Mouse (Mus musculus): ENCODE results near the gene Srpk2.
A peak's percentile ranks its signal among the peaks of the same experiment; 100 is the strongest.
"Not testable (repeated sequence)": the region's sequence is repeated elsewhere in the genome, so short reads cannot be mapped to it uniquely, and the experiment has no call there.

The Srpk2 gene

DNA sequence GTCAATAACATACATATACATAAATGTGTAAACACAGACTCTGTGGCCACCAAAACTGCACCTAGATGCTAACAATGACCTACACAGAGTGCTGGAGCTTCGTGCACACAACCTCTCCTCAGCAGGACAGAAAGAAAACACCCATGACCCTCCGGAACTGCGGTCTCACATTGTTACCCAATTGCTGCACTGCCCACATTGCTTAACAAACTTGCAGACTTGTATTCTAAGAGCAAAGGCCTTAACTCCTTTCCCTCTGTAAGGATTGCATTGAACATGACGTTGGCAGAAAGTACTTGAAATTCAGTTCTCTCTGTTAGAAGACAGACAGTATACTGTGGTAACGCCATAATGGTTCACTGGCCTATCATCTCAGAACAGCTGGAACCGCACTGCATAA is 118.0 kb downstream of the Srpk2 start:
- DNase-seq (ENCODE audit: low read depth): no peak

DNA sequence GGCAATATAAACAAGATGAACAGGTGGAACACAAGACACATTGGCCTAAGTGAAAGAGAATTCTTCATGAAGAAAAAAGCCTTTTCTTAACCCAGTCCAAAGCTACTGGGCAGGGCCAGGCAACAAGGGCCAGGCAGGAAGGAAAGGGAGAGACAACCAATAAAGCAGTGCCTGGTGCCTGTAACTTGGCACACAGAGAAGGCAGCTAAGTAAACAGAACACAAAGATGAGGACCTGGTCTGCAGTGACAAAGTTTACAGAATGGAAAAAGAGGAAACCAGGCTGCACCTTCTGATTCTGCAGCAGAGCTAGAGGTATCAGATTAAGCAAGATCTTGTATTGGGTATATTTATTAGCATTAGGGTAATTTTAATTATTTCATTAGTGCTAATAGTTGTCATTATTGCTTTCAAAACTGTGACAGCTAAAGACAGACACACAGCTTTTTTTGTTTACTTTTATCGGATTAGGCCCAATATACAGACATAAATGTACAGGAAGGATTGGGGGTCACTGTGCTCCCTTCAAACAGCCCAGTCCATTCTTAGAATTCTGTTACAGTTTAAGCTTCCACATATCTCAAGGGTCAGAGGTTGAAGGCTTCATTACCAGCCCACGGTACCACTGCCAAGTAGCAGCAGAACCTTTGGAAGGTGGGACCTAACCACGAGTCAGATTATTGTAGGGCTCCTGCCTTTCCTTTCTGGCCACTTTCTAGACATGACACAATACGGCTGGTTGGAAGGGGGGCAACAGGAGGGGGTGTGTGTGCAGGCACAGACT is 121.9 kb downstream of the Srpk2 start:
- peak; percentile 33 for DNase-seq (ENCODE audit: low read depth)

DNA sequence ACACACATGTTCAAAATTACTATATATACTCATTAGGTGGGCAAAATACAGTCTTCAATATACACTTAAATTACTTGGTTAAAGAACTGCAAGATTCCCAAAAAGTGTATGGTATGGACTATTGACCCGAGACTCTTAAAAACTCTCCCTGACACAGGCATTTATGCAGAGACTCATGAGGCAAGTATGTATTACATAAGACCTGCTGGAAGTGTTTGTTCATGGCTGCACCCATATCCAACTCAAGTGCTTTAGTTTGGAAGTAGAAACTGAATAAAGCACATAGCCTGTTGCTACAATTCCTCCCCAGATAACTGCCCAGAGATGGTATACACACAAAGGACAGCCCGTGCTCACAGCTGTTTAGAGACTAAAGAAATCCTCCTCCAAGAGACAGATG is 123.2 kb downstream of the Srpk2 start:
- no peak for DNase-seq (ENCODE audit: low read depth)

DNA sequence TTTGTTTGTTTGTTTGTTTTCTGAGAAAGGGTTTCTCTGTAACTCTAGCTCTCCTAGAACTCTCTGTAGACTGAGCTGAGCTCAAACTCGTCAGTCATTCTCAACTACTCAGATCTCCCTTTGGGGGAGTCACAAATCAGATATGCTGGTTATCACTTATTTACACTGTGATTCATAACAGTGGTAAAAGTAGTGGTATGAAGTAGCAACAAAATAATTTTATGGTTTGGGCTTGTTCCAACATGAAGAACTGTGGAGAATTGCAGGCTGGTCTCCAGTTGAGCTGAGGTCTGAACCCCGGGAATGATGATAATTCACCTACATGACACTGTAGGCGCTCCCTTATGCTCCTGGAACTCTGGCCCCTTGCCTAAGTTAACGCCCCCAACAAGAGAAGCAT is 124.2 kb downstream of the Srpk2 start:
- DNase-seq (ENCODE audit: low read depth): no peak

DNA sequence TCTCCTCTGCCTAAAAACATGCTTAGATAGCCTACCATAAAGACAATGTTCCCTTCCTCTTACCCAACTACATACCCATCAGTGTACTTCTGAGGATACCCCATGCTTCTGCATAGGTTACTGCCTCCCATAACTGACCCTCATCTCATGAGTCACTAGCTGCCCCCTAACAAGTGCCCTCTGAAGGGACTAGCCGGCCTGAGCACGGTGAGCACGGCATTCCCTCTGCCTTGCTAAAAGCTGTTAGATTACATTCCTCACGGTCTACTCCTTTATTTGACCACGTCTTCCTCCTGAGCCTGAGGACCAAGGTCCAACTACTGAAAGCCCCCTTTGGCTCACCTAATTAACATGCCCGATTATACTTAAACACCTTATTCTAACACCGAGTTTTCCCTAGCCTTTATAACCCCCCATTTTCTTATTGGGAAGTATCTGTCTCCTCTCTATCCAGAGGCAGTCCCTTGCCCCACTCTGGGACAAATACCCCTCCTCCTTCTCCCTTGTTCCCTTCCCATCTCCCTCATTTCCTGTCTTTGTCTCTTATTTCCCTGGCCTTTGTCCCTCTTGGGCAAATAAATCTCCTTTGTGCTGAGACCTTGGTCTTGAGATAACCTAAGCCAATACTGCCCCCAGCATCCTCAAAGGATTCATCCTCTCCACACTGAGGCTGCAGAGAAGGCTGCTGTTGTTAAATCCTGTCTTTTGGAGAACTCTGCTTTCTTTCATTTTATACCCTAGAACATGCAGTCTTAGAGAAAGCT is 128.2 kb downstream of the Srpk2 start:
- DNase-seq (ENCODE audit: low read depth): no peak

DNA sequence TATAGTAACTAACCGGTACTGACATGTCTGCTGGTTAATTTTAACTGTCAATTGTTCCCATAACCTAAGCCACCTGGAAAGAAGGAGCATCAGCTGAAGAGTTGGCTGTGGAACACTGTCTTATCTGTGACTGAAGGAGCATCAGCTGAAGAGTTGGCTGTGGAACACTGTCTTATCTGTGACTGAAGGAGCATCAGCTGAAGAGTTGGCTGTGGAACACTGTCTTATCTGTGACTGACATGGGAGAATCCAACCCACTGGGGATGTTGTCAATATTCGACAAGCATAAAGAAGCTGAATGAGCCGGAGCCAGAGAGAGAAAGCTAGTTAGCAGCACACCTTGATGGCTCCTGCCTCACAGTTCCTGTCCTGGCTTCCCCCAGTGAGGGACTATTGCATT is 131.1 kb downstream of the Srpk2 start:
- not testable (repeated sequence) for DNase-seq (ENCODE audit: low read depth)

DNA sequence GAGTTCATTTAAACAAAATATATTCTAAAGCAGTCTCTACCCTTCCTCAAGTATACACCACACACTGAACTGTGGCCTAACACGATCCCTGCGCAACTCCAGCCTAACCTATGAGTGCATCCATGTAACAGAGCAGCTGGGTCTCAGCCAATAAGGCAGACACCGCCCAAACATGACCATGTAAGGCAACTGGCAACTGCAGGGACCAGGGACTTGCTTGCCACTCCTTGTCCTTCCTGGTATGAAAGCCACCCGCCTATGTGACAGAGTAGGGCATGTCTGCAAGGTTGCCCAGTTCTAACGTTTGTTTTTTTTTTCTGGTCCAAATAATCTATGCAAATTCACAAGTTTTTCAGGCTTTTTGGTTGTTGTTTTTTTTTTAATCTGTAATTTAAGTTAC is 132.7 kb downstream of the Srpk2 start:
- peak; percentile 73 for DNase-seq (ENCODE audit: low read depth)

DNA sequence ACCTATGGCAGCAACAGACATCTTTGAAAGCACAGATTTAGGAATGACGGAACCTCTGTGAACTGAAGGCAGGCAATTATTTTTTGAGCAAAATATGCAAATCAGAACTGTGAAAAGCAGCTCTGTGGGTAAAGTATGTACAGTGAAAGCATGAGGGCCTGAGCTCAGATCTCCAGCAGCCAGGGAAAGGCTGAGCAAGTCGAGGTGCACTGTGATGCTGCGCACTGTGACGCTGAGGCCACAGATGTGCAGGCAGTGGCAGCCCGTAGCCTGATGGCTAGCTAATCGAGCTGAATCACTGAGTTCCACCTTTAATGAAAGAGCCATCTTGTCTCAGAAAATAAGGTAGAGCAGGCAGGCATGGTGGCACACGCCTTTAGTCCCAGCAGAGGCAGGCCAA is 148.7 kb downstream of the Srpk2 start:
- DNase-seq (ENCODE audit: low read depth): no peak

DNA sequence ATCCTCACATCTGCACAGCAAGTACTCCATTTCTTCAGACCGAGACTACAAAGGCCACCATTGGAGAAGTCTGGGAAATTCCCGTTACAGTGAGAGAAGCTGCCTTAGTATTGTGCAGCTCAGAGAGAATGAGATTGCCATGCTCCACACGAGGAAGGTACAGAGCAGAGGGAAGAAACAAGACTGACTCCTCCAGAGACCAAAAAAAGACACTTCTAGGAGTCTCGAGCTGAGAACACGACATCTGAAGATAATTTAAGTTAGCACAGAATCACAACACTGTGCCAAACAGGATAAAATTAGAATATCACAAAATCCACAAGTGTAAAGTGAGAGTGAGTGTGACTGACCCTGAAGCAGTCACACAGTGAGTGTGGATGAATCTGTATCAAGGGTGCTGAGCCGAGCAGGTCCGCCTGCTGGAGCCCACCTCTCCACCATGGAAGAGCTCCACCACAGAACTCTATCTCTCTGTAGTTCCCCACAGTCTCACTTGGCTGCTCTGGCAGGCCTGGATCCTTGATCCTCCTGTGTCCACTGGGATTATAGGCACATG is 152.8 kb downstream of the Srpk2 start:
- DNase-seq (ENCODE audit: low read depth): no peak

DNA sequence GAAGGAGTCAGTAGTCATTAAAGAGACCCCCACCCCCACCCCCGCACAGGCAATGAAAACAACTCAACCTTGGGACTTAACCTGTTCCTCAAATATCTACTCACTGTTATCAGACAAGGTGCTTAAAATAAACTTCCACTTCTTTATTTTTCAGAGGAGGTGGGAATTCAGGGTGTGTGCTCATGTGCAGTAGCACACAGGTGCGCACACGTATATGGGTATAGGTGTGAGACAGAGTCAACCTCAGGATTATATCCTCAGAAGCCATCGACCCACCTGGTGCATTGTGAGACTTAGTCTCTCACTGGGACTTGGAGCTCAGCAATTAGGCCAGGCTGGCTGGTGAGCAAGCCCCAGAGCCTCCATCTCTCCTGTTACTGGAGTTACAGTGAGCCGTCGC is 153.3 kb downstream of the Srpk2 start:
- no peak for DNase-seq (ENCODE audit: low read depth)

DNA sequence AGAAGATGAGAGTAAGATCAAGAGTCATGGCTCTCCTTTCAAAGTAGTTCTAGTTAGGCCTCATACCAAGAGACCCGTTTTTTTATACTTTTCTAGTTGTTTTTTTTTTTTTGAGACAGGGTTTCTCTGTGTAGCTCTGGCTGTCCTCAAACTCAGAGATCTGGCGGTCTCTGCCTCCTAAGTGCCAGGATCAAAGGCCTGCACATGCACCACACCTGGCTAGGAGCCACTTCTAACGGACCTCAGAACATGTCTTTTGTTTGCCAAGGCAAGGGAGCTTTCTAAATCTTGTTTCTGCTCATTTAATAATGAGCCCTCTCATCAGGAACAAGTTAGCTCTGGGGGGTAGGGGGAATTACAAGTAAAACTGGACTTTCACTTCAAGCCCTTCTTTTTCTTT is 159.8 kb downstream of the Srpk2 start:
- DNase-seq (ENCODE audit: low read depth): no peak

DNA sequence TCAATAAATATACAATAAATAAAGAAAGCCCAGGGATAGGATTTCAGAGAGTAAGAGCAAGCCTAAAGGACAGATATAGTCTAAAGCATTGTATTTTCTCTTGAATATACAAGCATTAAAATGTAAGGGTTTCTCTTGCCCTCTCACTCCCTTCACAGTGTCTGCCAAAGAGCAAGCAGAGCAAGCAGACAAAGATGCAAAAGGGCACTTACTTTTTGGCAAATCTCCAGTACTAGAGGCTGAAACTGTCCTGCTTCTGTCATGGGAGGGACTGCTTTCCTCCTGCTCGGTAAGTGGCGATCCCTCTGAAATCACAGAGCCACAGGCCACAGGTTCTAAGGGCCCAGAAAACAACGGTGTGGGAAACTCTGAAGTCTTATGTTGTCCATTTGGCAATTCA is 160.5 kb downstream of the Srpk2 start:
- DNase-seq (ENCODE audit: low read depth): no peak

DNA sequence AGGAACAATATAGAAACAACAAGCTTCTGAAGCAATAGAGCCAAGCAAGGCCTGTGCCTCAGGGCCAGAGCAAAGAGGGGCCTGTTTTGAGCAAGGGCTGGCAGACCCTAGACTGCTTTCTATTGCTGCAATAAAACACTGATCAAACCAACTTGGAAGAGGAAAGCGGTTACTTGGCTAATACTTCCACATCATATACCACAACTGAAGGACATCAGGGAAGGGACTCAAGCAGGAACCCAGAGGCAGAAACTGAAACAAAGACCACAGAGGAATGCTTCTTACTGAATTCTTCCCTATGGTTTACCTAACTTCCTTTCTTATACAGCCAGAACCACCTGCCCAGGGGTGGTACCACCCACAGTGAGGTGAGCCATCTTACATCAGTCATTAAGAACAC is 162.8 kb downstream of the Srpk2 start:
- peak; percentile 56 for DNase-seq (ENCODE audit: low read depth)

DNA sequence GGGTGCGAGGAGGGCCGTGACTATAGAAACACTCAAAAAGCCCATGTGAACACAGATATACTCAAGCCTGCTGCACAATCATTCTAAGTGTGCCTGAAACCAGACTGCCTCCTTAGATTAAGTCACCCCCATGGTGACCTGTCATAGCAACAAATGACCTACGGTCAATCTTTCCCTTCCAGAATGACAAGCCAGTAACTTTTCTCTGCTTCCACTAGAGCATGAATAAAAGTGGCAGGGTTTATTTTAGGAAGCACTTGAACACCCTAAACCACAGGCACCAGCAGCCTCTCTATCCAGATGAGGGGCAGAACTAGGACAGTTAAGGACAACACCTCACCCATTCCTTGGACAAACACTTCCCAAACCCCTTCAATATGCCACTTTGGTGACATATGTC is 164.7 kb downstream of the Srpk2 start:
- DNase-seq (ENCODE audit: low read depth): no peak

DNA sequence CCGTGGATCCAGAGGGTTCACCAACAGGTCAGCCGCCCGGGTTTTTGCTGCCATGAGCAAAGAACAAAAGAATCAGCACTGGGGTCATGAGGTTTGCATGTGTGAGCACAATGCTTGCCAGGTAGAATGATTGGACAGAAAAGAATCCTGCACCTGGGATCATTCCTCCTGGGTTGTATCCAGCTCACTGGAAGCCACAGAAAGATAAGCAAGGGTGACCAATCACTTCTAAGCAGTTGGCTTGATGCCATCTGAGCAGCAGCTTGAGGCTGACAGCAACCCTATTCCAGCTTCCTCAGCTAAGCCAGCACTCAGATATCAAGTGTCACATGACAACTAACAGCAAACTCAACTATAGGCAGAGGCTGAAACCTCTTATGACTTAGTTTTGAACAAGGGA is 165.7 kb downstream of the Srpk2 start:
- DNase-seq (ENCODE audit: low read depth): peak; percentile 87

DNA sequence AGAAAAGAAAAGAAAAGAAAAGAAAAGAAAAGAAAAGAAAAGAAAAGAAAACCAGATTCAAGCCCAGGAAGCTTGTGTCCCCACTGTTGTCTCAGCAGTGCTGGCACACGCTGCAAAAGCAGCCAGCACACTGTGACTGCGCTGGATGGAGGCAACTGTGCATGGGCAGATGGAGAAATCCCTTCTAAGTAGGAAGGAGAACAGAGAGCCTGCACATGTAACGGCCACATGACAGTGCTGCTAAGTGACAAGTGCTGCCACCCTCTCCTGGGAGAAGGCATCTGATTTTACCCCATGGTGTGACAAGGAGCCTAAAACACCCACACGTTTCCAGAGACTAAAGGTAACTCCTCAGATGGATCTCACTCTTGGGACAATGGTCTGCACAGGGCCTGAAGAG is 166.6 kb downstream of the Srpk2 start:
- no peak for DNase-seq (ENCODE audit: low read depth)

DNA sequence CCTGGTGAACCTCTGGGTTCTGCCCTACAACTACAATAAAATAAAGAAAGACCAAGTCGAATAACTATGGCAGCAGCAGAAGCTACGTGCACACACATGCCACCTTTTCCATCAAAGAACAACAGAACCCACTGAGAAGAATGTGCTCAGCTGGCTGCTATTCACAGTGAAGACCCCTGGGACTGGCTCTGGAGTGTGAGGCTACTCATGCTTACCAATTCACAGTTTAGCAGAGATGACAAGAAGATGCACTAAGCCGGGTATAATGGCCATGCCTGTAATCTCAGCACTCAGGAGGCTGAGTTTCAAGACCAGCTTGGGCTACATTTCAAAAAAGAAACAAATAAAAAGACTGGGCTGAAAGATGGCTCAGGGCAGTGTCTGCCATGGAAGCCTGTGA is 167.5 kb downstream of the Srpk2 start:
- DNase-seq (ENCODE audit: low read depth): no peak

DNA sequence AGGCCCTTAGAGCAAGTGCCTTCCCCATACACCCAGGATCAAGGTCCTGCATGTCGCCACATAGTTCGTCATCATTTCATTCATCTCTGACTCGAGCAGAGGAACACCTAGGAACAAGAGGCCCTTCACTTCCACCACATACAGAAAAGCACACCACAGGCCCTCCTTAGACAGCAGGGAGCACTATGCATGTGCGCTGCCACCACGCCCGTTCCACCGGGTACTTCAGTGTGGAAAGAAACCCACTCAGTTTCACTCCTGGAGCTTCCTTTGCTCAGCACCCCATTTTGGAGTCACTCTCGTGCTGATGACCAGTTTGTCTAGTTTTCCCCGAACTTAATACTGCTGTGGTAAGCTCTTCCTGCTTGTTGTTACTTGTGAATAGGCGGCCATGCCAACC is 169.4 kb downstream of the Srpk2 start:
- no peak for DNase-seq (ENCODE audit: low read depth)

DNA sequence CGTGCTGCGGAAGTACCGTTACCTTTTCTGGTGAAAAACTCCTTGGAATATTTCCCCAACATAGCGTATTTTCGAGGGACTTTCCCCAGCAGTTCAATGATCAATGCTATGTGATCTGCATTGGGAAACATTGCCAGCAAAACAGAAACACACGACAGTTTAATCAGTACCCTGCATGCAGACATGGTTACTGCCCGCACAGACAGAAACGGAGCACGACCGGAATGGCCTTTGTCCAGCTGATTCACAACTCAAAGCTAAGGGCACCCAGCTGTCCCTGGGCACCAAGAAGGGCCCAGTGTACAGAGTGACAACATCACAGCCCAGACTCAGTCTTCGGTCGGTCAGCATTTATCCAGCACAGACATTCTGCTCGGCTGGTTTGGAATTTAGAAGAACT is 170.9 kb downstream of the Srpk2 start:
- no peak for DNase-seq (ENCODE audit: low read depth)

DNA sequence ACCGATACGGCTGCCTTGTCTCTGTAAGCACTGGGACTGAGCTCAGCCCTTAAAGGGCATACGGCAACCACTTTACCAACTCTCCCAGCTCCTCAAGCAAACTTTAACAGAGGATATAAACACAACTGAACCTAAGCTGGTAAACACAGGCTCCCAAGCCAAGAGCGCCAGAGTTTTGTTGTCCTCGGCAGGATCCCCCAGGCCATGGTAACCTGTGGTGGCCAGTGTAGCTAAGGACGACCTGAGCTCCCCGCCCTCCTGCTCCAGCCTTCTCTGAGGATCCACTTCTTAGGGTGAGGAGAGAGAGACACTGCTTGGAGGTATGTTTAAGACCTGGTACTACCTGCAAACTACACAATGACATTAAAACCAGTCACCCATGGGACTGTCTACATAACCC is 171.9 kb downstream of the Srpk2 start:
- no peak for DNase-seq (ENCODE audit: low read depth)

DNA sequence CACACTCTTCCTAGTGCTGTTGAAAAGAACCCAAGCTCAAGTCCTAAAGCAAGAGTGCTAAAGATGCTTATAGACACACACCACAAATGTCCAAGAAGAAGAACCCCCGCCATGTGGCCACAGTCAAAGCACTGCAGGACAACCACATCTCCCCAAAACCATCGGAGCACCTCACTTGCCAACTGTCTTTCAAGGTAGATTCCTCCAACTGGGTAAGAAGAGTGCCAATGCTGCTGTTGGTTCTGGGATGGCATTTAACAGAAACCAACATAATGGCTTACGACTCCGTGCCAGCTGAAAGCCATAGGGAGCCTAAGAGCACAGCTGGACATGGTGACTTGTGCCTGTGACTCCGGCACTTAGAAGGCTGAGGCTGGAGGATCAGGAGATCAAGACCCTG is 173.0 kb downstream of the Srpk2 start:
- no peak for DNase-seq (ENCODE audit: low read depth)

DNA sequence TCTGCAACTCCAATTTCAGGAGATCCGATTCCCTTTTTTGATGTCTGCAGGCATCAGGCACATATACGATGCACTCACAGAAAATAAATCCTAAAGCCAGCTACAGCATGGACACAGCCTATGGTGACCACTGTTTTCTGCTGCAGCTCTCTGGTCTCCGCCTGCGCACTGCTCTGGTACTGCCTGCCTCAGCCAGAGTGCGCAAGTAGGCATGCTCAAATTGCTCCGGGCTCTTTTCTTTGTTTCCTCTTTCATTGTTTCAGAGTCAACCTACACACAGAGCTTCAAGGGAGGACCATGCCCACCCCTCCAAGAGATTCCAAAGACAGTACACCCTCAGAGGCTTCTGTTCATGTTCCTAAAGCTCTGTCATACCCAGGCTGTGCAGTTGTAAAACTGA is 175.8 kb downstream of the Srpk2 start:
- DNase-seq (ENCODE audit: low read depth): no peak

DNA sequence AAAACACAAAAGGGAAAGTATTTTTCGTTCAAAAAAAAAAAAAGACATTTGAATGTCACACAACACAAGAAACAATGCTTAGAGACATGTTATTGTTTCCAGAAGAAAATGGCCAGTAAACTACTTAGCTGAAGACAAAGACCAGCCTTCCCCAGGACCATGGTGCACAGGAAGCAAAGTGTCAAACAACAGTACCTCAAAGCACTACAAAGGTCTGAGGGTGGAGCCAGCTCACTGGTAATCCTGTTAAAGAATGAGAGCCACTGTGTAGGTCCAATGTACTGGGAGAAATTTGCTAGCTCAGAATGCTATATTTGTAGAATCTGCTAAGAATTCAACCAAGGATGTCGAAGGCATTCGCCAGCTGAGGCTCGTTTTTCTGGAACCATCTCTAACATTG is 177.2 kb downstream of the Srpk2 start:
- no peak for DNase-seq (ENCODE audit: low read depth)

DNA sequence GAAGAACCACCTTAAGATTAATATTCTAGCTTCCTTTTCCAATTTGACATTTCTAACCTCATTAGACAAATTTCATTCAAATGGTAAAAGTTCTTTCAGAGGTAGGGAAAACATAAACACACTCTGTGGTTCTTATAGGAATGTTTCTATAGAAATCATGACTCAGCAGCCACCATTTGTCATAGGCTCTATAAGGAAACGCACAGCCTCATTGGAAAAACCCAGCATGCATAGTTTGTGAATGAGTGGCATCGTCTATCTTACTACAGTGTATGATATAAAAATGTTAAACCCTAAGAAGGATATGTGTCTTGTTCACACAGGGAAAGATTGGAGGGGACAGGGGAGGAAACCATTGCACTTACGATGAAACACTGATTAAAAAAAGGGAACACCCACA is 178.8 kb downstream of the Srpk2 start:
- no peak for DNase-seq (ENCODE audit: low read depth)
